Mouse (Mus musculus) bone marrow, adult 2 months (tissue): ENCODE measurements around the gene Xpo4. TPM values are rescaled to one million over a fixed set of nuclear protein-coding genes. Genes with fewer than 3 reads are reported as not detected.

Source experiments
- H3K27ac ChIP-seq: fragments of 200-500 bp; 2 replicates; pipeline ENCODE4 v1.5.1; 2012; ENCODE audit warnings: low read depth, mild to moderate bottlenecking, control low read depth, inconsistent platforms, low read length; ENCODE audit not compliant: control insufficient read depth, poor library complexity, insufficient read depth
- H3K4me1 ChIP-seq: fragments of 200-500 bp; 2 replicates; pipeline ENCODE4 v1.6.1; 2011; ENCODE audit warnings: low read length; ENCODE audit not compliant: control insufficient read depth, insufficient read depth
- H3K4me3 ChIP-seq: fragments of 200-500 bp; replicated peaks from 2 replicates; pipeline ENCODE3; 2011; ENCODE audit warnings: mild to moderate bottlenecking, low read depth, low read length, control low read depth; ENCODE audit not compliant: control insufficient read depth
- CTCF ChIP-seq: fragments of 200-500 bp; IDR thresholded peaks from 2 replicates; pipeline ENCODE4 v1.5.1; 2011; ENCODE audit warnings: low read length, control low read depth; ENCODE audit not compliant: control insufficient read depth, insufficient read depth
- POLR2A ChIP-seq: fragments of 200-500 bp; IDR thresholded peaks from 2 replicates; pipeline ENCODE4 v1.6.1; 2011; ENCODE audit warnings: low read depth, mild to moderate bottlenecking, control low read depth, low read length, borderline replicate concordance; ENCODE audit not compliant: control insufficient read depth
- WGBS: fragments of 180-500 bp; shearing (Covaris S2); methylation state at CpG from one replicate; pipeline ENCODE4 v1.1.7; 2018; 5-methylcytosine and 5-hydroxymethylcytosine counted together
- polyA plus RNA-seq: library from polyadenylated mRNA; stranded (reverse); fragments of >200 nt; gene quantifications from 2 replicates; pipeline ENCODE4 v1.2.4, GENCODE M21; 2011; ENCODE audit warnings: low replicate concordance; ENCODE audit not compliant: missing spikeins, insufficient read depth, insufficient read length

Gene Xpo4
- polyA plus RNA-seq, 1 experiment: 10.1 TPM

DNA sequence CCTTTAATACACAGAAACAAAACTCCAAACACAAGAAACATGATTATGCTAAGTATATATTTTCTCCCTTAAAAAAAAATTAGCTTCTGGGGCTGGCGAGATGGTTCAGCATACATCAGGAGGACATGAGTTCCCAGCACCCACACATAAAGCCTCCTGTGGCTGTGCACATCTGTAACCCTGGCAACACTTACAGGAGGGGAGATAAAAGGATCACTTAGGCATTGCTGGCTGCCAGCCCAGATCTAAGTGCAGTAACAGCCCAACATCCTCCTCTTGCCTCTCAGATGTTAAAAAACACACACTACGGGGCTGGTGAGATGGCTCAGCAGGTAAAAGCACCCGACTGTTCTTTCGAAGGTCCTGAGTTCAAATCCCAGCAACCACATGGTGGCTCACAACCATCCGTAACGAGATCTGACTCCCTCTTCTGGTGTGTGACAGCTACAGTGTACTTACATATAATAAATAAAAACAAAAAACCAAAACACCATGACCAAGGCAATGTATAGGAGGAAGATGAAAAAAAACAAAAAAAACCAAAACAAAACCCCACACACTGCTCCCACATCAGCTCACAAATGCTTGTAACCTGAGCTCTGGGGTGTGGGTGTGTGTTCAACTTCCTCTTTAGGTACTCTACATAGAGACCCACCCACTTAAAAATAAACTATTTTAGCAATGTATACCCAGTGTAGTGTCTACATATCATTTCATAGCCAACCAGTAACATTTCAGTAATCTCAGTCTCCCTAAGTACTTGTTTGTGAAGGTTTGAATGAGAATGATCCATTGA lies 90.2 kb downstream of the Xpo4 start:
- no peaks in the 10 kb centered on the region; the same call in 1 of the 2 replicates for H3K4me1 ChIP-seq
- 65% methylated on average over 6 of the region's 6 CpGs for WGBS
- TF ChIP-seq CTCF (no peak), POLR2A (no peak)
- no peak overlapping the region for H3K27ac ChIP-seq
- no peak overlapping the region for H3K4me3 ChIP-seq

DNA sequence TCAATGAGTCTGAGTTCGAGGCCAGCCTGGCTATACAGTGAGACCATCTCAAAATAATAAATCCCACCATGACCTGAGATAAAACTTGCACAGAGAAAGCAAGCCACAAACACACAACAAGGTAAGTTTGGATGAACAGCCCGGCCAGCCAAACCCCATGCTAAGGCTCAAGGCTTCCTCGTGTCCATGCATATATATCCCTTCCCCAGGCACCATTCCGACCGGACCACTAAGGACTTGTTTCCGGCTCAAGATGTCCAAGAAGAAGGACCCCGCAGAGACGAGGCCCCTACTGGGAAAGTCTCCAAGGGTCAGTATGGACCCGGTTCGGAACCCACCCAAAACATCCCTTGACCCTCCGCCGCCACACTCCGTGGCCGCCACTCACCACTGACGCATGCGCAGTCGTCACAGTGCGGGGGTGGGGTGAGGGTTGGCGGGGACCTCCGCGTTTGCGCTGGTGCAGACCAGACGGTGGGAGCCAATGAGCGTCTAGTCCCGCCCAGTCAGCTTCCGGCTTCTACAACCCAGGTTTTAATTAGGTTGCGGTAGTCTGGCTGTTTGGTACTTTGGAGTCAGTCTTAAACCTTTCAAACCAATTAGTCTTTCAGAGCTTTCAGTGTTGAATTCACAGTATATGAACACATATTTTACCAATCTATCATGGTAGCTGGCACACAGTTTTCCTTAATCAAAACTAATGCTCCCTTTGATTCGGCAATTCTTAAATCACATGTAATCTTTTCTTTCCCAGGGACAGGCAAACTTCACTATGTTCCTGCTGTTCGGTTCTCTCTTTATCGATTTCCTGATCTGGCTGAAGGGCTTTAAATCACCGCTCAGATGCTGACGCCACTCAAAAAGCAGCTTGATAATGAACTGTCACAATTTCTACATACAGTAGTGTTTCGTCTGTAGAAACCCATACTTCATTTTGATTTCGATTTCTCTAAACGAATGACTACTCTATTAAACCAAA lies 93.8 kb downstream of the Xpo4 start, which contains the start of gene Eef1akmt1:
Gene Eef1akmt1, minus strand, starts transcription at position 458 of the 979 bp plus-strand sequence.
- Histone ChIP-seq H3K4me3 (peak within 1 kb of the TSS; percentile 83), H3K4me1 (no peaks in the 10 kb centered on the region; the same call in 1 of the 2 replicates), H3K27ac (no peak within 1 kb of the TSS)
- WGBS: 2% methylated on average over 35 of the region's 35 CpGs
- TF ChIP-seq CTCF: no peak
- TF ChIP-seq POLR2A: peak; percentile 85

DNA sequence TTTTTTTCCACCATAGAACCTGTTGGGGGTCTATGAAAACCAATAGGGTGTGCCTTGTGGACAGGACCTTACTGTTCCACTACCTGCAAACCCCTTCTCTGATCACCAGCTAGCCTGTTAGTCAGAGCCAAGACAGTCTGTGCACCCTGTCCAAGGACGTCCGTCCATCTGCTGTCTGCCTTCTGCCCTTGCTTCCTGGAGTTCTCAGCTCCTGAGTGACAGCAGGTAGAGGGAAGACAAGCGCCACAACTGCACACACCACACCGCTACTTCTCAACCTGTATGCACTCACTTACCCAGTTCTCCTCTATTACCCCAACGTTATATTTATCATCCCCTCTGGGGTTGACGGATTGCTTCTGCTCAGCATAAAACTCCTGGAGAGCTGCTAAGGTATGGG lies 99.6 kb downstream of the Xpo4 start:
- TF ChIP-seq POLR2A (no peak), CTCF (no peak)
- Histone ChIP-seq H3K4me3 (no peak overlapping the region), H3K4me1 (no peaks in the 10 kb centered on the region), H3K27ac (no peak overlapping the region)
- 86% methylated on average over 6 of the region's 6 CpGs for WGBS

DNA sequence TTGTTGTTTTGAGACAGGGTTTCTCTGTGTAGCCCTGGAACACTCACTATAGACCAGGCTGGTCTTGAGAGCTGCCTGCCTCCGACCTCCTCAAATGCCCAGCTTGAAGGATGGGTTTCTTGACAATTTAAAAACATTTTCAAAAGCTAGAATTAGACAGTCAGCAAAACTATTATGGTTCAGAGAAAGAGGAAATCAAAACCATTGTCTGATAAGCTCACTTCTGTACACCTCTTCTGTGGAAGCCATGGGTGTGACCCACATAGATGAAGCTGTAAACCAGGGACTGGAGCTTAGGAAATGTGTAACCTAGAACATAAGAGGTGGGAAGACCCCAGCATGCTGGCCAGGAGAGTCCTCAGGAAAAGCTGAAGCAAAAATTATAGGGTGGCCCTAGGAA lies 108.3 kb downstream of the Xpo4 start:
- TF ChIP-seq CTCF: no peak
- no peak for TF ChIP-seq POLR2A
- WGBS: 85% methylated on average over 1 of the region's 1 CpGs
- Histone ChIP-seq H3K4me1 (no peaks in the 10 kb centered on the region), H3K27ac (no peak overlapping the region), H3K4me3 (no peak overlapping the region)

DNA sequence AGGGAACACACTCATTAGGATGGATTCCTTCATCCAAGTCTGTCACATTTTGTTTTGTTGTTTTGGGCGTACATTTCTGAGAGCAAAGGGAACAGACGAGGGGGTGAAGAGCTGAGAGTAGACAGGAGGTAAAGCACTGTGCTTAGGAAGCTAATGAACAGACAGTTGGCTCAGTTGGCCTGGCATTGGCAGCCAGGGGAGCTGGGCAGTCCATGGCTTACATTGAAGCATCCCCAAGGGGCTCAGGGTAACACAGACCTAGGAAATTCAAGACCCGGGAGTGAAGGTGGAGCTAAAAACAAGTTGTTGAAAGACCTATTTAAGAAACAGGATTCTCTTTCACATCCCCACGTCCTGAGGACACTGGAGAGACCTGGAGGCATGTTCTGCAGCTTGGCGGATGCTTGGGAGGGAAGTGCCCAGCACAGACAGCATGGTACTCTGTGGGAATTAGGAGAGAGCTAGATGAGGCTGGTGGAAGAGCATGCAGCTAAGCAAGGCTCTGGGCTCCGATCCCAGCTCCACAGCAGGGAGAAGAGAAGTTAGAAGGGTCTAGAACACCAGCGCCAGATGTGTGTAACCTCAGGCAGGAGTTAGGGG lies 109.7 kb downstream of the Xpo4 start:
- WGBS: 80% methylated on average over 7 of the region's 7 CpGs
- H3K4me3 ChIP-seq: no peak overlapping the region
- no peak overlapping the region for H3K27ac ChIP-seq
- TF ChIP-seq CTCF: no peak
- no peak for TF ChIP-seq POLR2A
- no peaks in the 10 kb centered on the region for H3K4me1 ChIP-seq

DNA sequence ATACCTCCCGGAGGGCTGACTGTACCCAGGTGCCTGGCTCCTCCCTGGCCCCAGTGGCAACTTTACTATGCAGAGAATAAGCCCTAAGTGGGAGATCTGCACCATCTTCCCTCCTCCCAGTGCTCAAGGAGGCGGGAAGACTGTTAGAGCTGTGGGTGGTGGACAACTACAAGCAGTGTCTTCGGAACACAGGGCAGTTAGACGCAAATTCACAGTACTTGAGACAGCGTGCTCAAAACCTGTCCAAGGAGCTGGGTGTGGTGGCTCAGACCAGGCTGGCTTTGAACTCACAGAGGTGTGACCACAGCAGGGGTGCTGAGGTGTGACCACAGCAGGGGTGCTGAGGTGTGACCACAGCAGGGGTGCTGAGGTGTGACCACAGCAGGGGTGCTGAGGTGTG lies 110.8 kb downstream of the Xpo4 start:
- Histone ChIP-seq H3K4me3 (no peak overlapping the region), H3K27ac (no peak overlapping the region), H3K4me1 (no peaks in the 10 kb centered on the region)
- no peak for TF ChIP-seq CTCF
- WGBS: 76% methylated on average over 5 of the region's 5 CpGs

DNA sequence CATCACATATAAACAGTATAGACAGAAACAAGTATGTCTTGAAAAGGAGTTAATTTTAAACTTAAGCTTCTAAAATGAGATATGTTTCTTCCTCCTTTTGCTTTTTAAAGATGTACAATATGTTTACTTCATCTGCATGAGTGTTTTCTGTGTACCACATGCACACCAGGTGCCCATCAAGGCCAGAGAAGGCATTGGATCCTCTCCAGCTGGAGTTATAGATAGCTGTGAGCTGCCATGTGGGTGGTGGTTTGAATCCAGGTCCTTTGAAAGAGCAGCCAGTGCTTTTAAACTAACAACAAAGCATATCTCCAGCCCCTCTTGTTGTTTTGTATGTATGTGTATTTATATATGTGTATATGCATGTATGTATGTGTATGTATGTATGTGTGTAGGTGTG lies 112.3 kb downstream of the Xpo4 start:
- Histone ChIP-seq H3K27ac (no peak overlapping the region), H3K4me1 (no peaks in the 10 kb centered on the region), H3K4me3 (no peak overlapping the region)
- TF ChIP-seq CTCF: no peak
- no peak for TF ChIP-seq POLR2A

DNA sequence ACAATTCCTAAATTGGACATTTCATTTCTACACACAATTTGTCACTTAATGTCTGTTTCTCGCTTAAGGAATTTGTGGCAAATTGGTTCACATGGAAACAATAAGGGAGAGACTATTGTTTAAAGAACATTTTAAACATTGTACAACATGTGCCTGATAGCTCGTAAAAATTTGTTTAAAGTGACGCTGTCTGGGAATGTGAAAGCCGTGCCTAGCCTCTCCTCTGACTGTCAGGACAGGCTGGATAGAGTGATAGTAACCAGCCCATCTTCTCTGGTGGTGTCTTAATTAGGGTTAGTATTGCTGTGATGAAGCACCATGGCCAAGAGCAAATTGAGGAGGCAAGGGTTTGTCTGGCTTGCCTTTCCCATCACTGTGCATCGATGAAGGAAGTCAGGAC lies 118.2 kb downstream of the Xpo4 start:
- WGBS: 83% methylated on average over 5 of the region's 5 CpGs
- H3K4me3 ChIP-seq: no peak overlapping the region
- TF ChIP-seq CTCF: no peak
- TF ChIP-seq POLR2A: no peak
- H3K4me1 ChIP-seq: no peaks in the 10 kb centered on the region
- H3K27ac ChIP-seq: no peak overlapping the region
